Mouse (Mus musculus) Muller cell, postnatal 12 days (primary cell): ENCODE data around the gene Kpna7.
A peak's percentile ranks its signal among the peaks of the same experiment; 100 is the strongest.

ENCODE experiments used
- DNase-seq: peaks from one replicate; pipeline ENCODE4 v3.0.0-alpha.2; 2015; ENCODE audit errors: inconsistent ontology term

Kpna7 gene

DNA sequence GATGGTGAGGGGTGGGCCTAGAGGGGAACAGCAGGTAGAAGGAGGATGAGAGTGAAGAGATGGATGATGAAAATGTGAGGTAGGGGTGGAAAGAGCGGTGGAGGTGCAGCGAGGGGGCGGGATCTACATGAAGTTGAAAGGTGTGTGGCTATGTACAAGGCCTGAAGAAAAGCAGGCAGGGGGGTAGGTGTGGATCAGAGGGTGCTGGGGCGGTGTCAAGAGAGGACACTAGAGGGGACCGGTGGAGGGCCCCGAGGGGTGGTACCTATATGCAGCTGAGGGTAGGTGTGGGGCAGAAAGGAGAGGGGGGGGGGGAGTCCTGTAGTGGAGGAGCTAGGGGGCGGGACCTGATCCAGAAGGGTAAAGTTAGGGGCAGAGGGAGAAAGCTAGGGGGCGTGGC lies 119.4 kb downstream of the Kpna7 start:
- DNase-seq = no peak

DNA sequence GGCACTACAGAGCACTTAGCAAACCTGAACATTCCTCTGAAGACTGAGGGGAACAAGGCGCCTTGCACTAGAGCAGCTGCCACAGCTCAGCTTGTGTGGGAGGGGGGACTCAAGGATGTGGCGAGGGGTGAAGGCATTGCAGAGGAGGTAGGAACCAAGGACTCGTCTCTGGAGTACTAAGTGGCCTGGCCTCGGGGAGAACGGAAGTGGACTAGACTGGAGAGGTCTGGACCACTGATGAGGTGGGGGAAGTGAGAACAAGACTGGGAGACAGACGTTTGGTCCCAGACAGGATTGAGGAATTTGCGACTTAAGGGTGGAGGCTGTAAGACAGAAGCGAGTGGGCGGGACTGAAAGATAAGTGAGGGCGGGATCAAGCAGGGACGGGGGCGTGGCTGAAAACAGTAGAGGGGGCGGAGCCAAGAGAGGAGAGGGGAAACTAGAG lies 120.0 kb downstream of the Kpna7 start:
- peak; percentile 61 for DNase-seq

DNA sequence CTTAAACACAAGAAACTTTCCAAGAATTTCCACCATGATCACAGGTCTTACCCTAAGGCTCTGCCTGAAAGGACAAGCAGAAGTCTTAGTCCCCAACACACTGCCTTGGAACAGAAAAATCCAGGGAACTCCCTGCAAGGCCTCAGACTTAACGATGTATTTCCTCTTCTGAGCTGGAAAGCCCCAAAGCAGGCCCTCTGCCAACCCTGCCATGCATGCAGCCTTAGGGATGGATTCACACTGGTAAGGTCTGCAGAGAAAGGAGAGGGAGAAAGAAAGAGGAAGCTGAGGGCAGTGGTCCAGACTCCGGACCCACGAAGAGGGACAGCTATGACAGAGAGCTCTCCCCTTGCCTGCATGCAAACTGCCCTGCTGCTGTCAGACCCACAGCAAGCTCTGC lies 120.4 kb downstream of the Kpna7 start:
- DNase-seq = peak; percentile 54

DNA sequence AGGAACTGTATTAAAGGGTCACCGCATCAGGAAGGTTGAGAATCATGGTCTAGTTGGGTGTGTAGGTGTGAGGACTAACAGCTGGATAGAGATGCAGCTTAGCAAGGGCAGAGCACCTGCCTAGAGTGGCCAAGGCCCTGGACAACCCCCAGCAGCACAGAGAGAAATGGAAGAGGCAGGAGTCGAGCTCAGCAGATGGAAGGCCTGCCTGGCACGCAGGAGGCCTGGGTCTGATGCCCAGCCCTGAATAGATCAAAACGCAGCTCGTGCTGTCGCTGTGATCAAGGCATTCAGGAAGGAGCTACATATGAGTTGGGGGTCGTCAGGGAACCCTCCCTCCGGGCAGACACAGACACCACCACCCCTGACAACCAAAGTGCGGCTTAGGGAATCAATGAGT lies 125.6 kb downstream of the Kpna7 start:
- no peak for DNase-seq

DNA sequence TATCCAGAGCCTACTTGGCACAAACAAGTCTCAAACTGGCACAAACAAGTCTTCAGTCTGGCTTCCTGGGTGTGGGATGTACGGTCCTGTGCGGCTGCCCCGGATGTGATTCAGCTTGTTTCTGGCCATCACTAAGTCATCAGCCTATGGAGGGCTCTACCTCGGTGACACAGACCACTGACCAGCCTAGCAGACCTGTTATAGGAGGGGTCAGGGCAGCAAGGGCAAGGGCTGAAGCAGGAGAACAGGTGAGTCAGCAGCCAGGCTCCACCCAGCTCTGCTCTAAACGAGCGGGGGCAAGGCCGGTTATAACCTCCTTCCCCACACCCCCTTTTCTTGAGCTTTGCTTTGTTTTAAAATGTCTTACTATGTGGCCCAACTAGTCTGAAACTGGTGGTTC lies 129.4 kb downstream of the Kpna7 start:
- no peak for DNase-seq

DNA sequence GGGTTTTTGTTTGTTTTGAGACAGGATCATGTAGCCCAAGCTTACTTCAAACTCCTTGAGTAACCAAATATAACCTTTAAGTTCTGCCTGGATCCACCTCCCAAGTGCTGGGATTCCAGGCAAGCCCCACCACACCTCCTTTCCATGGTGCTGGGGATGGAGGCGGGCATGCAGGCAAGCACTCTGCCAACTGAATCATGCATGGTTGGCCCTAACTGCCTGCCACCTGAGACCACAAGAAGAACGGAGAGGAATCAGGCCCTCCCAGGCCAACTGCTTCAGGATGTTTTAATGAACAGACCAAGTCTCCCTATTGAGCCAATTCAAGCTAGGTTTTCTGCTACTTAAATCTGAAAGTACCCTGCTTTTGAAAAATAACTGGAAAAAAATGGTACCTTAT lies 131.2 kb downstream of the Kpna7 start:
- DNase-seq = no peak

DNA sequence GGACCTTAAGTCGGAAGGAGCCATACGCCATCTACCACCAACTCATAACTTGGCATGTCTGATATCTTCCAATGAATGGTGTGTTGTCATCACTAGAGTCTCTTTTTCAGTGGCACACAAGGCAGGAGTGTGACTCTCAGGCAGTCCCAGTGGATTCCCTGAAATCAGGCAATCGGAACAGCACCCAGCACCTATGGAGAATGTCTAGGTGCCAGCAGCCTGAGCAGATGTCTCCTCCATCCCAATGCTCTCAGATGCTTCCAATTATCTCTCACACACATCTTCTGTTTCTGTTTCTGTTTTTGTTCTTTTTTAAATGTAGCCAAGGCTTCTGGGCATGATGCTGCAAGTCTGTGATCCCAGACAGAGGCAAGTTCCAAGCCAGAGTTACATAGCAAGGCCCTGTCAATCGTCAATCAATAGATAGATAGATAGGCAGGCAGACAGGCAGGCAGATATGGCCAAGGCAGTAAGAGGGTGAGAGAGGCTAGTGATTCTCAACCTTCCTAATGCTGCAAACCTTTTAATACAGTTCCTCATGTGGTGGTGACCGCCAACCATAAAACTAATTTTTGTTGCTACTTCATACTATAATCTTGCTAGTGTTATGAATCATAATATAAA lies 133.3 kb downstream of the Kpna7 start:
- DNase-seq = no peak

DNA sequence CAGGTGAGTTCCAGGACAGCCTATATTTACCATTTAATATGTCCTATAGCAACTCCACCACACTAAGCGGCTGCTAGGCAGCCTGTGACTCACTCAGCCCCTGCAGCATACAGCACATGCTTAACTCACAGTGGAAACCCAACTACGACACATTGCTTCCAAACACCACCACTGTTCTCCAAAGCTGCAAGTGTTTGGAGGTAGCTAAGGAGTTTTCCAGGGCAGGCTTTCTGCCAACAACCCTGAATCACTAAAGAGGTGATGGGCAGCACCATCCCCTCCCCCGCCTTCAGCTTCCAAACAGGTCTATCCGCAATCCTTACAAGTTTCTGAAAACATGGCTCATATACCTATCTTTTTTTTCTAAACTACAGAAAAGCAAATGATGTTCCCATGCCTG lies 134.0 kb downstream of the Kpna7 start:
- DNase-seq = no peak

DNA sequence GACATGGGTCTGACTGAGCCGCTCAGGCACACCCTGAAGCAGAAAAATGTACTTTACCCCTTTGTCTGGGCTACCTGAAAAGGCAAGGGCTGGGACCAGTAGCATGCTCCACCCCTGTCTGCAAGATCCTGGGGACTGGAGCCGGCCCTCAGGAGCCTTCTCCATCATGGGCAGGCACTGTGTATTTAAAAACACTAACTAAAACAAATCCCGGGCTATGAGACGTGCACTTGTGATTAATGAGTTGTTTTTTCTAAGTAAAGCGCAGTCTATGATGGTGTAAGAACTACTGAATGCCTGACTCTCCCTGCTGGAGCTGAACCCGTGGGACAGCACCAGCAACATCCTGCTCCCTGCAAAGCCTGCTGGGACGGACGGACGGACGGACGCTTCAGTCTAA lies 135.4 kb downstream of the Kpna7 start:
- no peak for DNase-seq

DNA sequence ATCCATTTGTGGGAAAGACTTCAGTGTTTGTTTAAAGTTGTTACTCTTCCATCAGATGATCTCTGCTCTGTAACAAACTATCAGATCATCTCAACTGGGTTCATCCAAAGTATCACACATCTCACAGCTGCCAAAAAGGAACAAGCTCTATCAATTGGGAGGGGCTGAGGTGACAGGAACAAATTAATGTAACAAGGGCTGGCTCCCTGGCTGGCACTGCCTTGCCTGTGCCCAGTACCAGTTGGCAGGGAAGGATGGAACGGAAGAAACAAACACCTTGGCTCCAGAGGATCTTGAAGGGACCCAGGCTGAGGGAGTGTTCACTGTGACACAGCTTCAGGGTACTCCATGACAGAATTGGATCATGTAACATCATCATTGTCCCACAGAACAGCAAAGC lies 135.8 kb downstream of the Kpna7 start:
- no peak for DNase-seq

DNA sequence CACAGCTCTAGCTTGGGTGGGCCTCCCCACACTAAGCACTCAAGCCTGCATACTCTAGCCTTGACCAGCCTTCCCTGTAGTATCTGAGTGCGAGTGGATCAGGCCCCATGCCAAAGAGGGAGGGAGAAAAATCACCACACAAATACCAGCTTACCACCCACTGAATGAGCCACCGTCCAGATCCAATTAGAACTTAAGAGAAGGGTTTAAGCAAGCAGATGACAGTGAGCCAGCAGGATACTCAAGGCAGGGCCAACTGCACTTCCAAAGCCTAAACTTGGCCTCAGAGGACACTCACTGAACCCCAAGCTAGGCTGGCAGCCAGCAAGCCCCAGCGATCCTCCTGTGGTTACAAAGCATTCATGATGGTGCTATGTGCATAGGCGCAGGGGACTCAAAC lies 137.8 kb downstream of the Kpna7 start:
- peak; percentile 95 for DNase-seq

DNA sequence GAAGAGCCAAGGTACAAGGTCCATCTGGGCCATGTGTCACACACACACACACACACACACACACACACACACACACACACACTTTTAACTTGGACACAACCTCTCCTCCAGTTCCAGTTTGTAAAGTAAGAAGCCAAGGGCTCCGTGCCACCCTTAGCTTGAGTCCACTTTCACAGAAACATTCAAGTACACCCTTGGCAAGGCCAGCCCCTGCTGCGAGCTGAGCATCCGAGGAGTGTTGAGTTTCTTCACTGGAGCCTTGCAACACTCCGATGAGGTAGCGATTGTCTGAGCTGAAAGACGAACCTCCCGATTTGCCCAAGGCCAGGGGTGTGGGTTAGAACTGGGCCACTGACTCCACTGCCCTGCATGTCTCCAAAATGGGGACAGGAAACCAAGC lies 138.9 kb downstream of the Kpna7 start:
- no peak for DNase-seq

DNA sequence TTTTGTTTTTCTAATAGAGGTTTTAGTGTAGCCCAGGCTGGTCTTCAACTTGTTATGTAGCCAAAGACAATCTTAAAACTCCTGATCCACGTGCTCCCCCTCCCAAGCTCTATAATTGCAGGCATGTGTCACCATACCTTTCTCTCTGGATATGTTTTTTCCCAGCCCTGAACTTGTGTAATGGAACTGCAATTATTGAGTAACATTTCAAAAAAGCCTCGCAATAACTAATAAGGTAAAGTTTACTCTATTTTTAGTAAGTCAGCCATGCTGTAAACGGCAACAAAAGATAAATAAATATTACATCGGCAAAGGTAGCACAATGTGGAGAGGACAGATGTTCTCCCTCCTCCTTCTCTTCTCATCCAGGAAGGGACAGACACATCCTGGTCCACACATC lies 139.5 kb downstream of the Kpna7 start:
- DNase-seq = no peak

DNA sequence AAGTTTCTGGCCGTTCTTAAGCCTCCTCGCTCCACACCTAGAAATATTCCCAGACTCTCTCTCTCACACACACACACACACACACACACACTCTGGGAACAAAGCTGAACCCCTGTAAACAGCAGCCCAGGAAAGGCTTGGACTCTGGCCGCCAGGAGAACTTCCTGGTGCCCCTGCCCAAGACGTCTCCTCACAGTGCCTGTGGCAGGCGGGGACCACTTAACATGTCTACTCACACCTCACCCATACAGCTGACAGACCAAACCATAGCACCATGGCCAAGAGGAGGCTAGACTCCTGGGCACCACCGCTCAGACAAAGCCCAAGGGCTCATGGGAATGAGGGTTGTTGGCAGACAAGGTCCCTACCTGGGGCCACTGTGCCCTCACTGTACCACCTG lies 140.5 kb downstream of the Kpna7 start:
- no peak for DNase-seq

DNA sequence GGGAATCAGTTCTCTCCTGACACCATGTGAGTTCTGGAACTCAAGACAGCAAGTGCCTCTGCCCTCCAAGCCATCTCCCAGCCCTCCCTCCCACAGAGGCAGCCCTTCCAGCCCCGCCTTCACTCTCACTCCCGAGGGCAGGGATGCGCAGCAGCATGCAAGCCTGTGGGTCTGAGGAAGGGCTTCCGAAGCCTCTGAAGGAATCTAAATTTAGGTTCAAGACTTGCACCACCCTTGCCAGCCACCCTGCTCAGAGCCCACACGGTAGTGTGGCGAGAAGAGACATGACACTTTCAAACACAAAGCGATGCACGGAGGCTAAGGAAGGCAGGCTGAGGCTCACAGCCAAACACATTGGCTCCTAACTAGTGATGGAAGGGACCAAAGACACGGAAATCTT lies 141.4 kb downstream of the Kpna7 start:
- no peak for DNase-seq

DNA sequence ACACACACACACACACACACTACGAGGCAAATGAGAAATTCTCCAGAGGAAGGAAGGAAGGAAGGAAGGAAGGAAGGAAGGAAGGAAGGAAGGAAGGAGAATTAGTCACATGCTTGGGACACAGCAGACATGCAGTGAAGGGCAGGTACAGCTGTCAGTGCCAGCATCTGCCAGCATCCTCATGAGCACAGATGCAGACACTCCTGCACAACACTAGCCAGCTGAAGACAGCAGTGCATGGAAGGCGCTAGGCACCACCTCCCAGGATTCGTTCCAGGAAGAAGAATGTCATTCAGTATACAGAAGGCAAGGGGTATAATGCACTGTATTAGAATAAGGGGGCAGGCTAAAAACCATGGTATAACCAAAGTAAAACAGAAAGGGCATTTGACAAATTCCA lies 142.9 kb downstream of the Kpna7 start:
- no peak for DNase-seq

DNA sequence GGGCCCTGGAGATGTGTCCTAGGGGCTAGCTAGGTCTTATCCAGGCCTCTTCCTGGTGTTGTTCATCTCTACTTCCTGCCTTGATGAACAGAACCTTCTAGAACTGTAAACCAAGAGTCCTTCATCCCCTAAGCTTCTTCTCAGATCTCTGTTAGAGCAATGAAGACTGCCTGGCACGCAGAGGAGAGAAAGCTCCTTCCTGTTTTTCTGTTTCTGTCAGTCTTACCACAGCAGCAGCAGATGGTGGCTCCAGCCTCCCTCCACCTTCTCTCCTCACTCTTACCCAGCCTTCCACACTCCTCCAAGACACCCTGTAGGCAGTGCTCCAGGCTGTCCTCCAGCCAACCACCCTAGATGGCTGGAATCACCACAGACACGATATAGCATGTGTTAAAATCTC lies 146.5 kb downstream of the Kpna7 start:
- DNase-seq = no peak
